Mouse (Mus musculus): ENCODE results near the gene Gm20388.

DNA sequence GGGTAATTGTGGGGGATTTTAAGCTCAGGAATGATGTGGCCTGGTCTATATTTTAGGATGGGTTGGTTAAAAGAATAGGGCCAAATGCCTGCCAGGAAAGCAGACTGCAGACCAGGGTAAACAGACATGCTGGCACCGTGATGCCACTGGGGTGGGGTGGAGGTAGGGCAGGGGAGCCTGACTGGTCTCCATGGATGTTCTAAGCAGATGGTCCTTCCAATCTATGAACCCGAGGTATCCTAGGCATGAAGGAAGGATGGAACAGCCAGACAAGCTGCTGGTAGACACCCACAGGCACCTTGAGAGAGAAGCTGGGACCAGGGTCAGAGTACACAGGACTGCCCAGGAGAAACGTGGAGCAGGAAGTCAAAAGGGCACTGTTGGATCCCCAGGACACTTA, 3936.9 kb downstream of the Gm20388 start:
- no peak for TF ChIP-seq CTCF (IDR thresholded peaks at IDR 0.05; ENCODE audit: low read depth, low read length)
- no peak for TF ChIP-seq TAL1 (conservative IDR thresholded peaks at IDR 0.05; ENCODE audit: low read depth, low read length)
- no peak for TF ChIP-seq POLR2AphosphoS5 (IDR thresholded peaks at IDR 0.05; ENCODE audit: insufficient replicate concordance, low read depth, low read length)
- no peak for TF ChIP-seq GATA2 (IDR thresholded peaks at IDR 0.05; ENCODE audit: borderline replicate concordance, low read depth, low read length)

Measured in G1E (cell line).